Mouse (Mus musculus) thymus, adult 2 months (tissue): ENCODE results near the gene Scp2d1. TPM values are rescaled to one million over a fixed set of nuclear protein-coding genes. Genes with fewer than 3 reads are reported as not detected.

Experiments
- DNase-seq: peaks from one replicate; pipeline ENCODE4 v3.0.0; 2021
- H3K27ac ChIP-seq: fragments of 200-500 bp; 2 replicates; pipeline ENCODE4 v1.5.1; 2012; ENCODE audit warnings: low read length, control low read depth; ENCODE audit not compliant: control insufficient read depth, insufficient read depth
- H3K27me3 ChIP-seq: fragments of 200-500 bp; 2 replicates; pipeline ENCODE4 v1.6.1; 2012; ENCODE audit warnings: mild to moderate bottlenecking, low read length, moderate library complexity, mixed read lengths; ENCODE audit not compliant: control insufficient read depth, insufficient read depth
- H3K36me3 ChIP-seq: fragments of 200-500 bp; 2 replicates; pipeline ENCODE4 v1.6.1; 2012; ENCODE audit warnings: mild to moderate bottlenecking, low read length, moderate library complexity; ENCODE audit not compliant: control insufficient read depth, insufficient read depth
- H3K4me1 ChIP-seq: fragments of 200-500 bp; replicated peaks from 2 replicates; pipeline ENCODE4 v1.6.1; 2012; ENCODE audit warnings: low read length; ENCODE audit not compliant: control insufficient read depth, insufficient read depth
- H3K4me3 ChIP-seq: fragments of 200-500 bp; 2 replicates; pipeline ENCODE4 v1.5.1; 2012; ENCODE audit warnings: mild to moderate bottlenecking, low read length, control low read depth, moderate library complexity; ENCODE audit not compliant: control insufficient read depth, insufficient read depth
- CTCF ChIP-seq: fragments of 200-500 bp; IDR thresholded peaks from 2 replicates; pipeline ENCODE4 v1.5.1; 2012; ENCODE audit warnings: mild to moderate bottlenecking, control low read depth, low read length, moderate library complexity, borderline replicate concordance; ENCODE audit not compliant: control insufficient read depth, poor library complexity, insufficient read depth; ENCODE audit errors: extremely low read depth
- POLR2A ChIP-seq: fragments of 200-500 bp; IDR thresholded peaks from 2 replicates; pipeline ENCODE4 v1.6.1; 2012; ENCODE audit warnings: mild to moderate bottlenecking, low read length, control low read depth, moderate library complexity; ENCODE audit not compliant: control insufficient read depth, poor library complexity, insufficient read depth; ENCODE audit errors: extremely low read depth
- WGBS: fragments of 180-500 bp; shearing (Covaris S2); methylation state at CpG from one replicate; pipeline ENCODE4 v1.1.7; 2018; 5-methylcytosine and 5-hydroxymethylcytosine counted together
- polyA plus RNA-seq: library from polyadenylated mRNA; depleted of rRNA; stranded (reverse); fragments of >200 nt; gene quantifications from 2 replicates; pipeline ENCODE4 v1.2.3, GENCODE M21; 2012

Gene Scp2d1
- polyA plus RNA-seq, 1 experiment, result not detected

- DNase-seq, result no peak
- Histone ChIP-seq H3K27me3 (no peaks in the 10 kb centered on the region), H3K27ac (no peak overlapping the region), H3K4me1 (no peaks in the 10 kb centered on the region), H3K36me3 (no peaks in the 10 kb centered on the region), H3K4me3 (no peak overlapping the region)
- no peak for TF ChIP-seq CTCF
- TF ChIP-seq POLR2A, result no peak
- 96% methylated on average over 6 of the region's 6 CpGs for WGBS
Measured at GRCm38 (mm10) chr2:144783831-144784230, 39.6 kb upstream of the Scp2d1 start.

DNA sequence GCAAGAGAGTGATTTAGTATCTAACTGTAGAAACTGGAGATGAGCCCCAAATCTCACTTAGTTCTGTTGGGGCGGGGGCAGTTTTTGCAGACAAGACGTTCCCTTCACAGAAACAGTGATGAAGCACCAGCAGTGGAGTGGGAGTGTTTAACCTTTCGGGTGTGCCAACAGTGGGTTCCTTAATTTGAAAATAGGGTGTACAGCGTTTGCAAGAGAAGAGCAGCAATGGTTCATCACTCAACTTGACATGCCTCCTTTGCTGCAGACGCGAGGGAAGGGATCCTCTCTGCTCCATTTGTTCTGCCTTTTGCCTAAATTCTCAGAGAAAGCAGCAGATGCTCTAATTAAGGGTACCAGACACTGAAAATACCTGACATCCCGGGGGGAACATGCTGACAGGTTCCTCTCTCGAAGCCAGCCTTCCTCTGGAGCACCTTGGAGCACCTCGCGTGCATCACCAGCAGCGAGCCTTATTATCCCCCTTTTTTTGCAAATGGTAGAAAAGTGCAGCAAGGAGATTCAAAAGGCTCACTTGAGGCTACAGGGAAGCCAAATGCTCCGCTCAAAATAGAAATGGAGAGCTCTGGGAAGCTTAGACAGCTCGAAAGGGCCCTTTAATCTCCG is 31.7 kb upstream of the Scp2d1 start:
- no peak for DNase-seq
- Histone ChIP-seq H3K27me3 (no peaks in the 10 kb centered on the region), H3K4me3 (no peak overlapping the region), H3K27ac (no peak overlapping the region), H3K4me1 (no peaks in the 10 kb centered on the region), H3K36me3 (no peaks in the 10 kb centered on the region)
- TF ChIP-seq CTCF, result no peak
- TF ChIP-seq POLR2A, result no peak
- 82% methylated on average over 14 of the region's 14 CpGs for WGBS

- no peak for DNase-seq
Measured at GRCm38 (mm10) chr2:144797515-144797914, 25.9 kb upstream of the Scp2d1 start.

GRCm38 (mm10) chr2:144807766-144808754 is 15.4 kb upstream of the Scp2d1 start:
- Histone ChIP-seq H3K4me3 (no peak overlapping the region), H3K27me3 (no peaks in the 10 kb centered on the region), H3K4me1 (no peaks in the 10 kb centered on the region), H3K36me3 (no peaks in the 10 kb centered on the region), H3K27ac (no peak overlapping the region)
- DNase-seq, result no peak
- no peak for TF ChIP-seq CTCF
- no peak for TF ChIP-seq POLR2A
- WGBS, result 77% methylated on average over 15 of the region's 15 CpGs

More at GRCm38 (mm10) chr2:144797515-144797914, 25.9 kb upstream of the Scp2d1 start:
- Histone ChIP-seq H3K4me3 (no peak overlapping the region), H3K36me3 (no peaks in the 10 kb centered on the region), H3K27me3 (no peaks in the 10 kb centered on the region), H3K4me1 (no peaks in the 10 kb centered on the region), H3K27ac (no peak overlapping the region)
- no peak for TF ChIP-seq CTCF
- no peak for TF ChIP-seq POLR2A
- WGBS, result 76% methylated on average over 8 of the region's 8 CpGs

GRCm38 (mm10) chr2:144828457-144828985 is 5.1 kb downstream of the Scp2d1 start:
- WGBS, result 86% methylated on average over 8 of the region's 8 CpGs
- Histone ChIP-seq H3K27me3 (no peaks in the 10 kb centered on the region), H3K4me1 (no peaks in the 10 kb centered on the region), H3K27ac (no peak overlapping the region), H3K36me3 (no peaks in the 10 kb centered on the region), H3K4me3 (no peak overlapping the region)
- no peak for DNase-seq
- TF ChIP-seq POLR2A (no peak), CTCF (no peak)

DNA sequence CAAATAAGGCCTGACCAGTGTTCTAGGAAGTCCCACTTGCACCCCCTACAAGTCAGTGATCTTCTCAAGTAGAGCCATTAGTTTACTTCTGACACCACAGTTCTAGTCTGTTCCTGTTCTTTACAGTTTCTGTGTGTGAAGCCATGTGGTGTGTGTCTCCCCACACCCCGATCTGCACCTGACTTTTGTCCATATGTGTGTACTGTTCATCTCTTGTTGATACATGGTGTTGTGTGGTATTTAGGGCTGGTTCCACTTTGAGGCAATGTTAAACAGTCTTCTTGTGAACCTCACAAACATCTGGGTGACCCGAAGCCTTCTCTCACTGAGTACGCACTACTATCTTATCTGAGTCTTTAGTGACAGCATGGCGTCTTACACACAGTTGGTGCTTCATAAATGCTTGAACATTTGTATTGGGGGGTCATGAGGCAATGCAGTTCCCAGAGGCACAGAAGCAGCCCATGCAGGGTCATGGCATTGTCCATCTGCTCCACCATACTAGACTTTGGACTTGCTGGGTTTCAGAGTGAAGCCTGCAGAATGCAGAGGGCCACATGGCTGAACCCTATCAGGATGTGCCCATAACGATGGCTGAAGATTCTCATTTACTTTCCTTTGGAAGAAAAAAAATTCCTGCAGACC is 13.3 kb downstream of the Scp2d1 start:
- H3K27me3 ChIP-seq, result no peaks in the 10 kb centered on the region
- H3K4me3 ChIP-seq, result no peak overlapping the region
- TF ChIP-seq POLR2A, result no peak
- no peak for TF ChIP-seq CTCF
- H3K4me1 ChIP-seq, result no peaks in the 10 kb centered on the region
- H3K27ac ChIP-seq, result no peak overlapping the region
- no peaks in the 10 kb centered on the region for H3K36me3 ChIP-seq
- 93% methylated on average over 5 of the region's 5 CpGs for WGBS
- DNase-seq, result no peak
